Mouse (Mus musculus) hindbrain, embryonic 13.5 days (tissue): Measurements from ENCODE around the gene Rhov. TPM values are rescaled to one million over a fixed set of nuclear protein-coding genes. Genes with fewer than 3 reads are reported as not detected.
A peak's percentile ranks its signal among the peaks of the same experiment; 100 is the strongest.

ENCODE experiments used
- ATAC-seq: fragments of 200-750 bp; cut with Nextera tagmentation; 2 replicates; pipeline ENCODE4 v1.8.0; 2017; ENCODE audit warnings: moderate TSS enrichment; ENCODE audit not compliant: low FRiP score
- H3K27ac ChIP-seq: fragments of 300-500 bp; sonication (generic); 2 replicates; pipeline ENCODE4 v1.5.1; 2015; ENCODE audit warnings: inconsistent platforms, mild to moderate bottlenecking, moderate library complexity
- H3K27me3 ChIP-seq: fragments of 300-500 bp; sonication (generic); 2 replicates; pipeline ENCODE4 v1.6.1; 2015; ENCODE audit warnings: mild to moderate bottlenecking, inconsistent platforms
- H3K36me3 ChIP-seq: fragments of 300-500 bp; sonication (generic); 2 replicates; pipeline ENCODE4 v1.6.1; 2015; ENCODE audit warnings: mild to moderate bottlenecking, inconsistent platforms
- H3K4me1 ChIP-seq: fragments of 300-500 bp; sonication (generic); replicated peaks from 2 replicates; pipeline ENCODE4 v1.6.1; 2015; ENCODE audit warnings: inconsistent platforms
- H3K4me2 ChIP-seq: fragments of 300-500 bp; sonication (generic); 2 replicates; pipeline ENCODE4 v1.6.1; 2015; ENCODE audit warnings: inconsistent platforms, mild to moderate bottlenecking, moderate library complexity
- H3K4me3 ChIP-seq: fragments of 300-500 bp; sonication (generic); 2 replicates; pipeline ENCODE4 v1.5.1; 2015; ENCODE audit warnings: mild to moderate bottlenecking, inconsistent platforms
- H3K9ac ChIP-seq: fragments of 300-500 bp; sonication (generic); 2 replicates; pipeline ENCODE4 v1.6.1; 2015; ENCODE audit warnings: mild to moderate bottlenecking, inconsistent platforms
- H3K9me3 ChIP-seq: fragments of 300-500 bp; sonication (generic); 2 replicates; pipeline ENCODE4 v1.6.1; 2016; ENCODE audit warnings: inconsistent platforms
- WGBS: fragments of 180-500 bp; shearing (Covaris S2); methylation state at CpG from one replicate; pipeline ENCODE4 v1.1.7; 2015; 5-methylcytosine and 5-hydroxymethylcytosine counted together
- polyA plus RNA-seq: library from polyadenylated mRNA; unstranded; fragments of >200 nt; fragmentation: Nextera tagmentation; extraction: Ambion mirVana; gene quantifications from 2 replicates; pipeline ENCODE4 v1.2.1, GENCODE M21; 2015

The Rhov gene
- polyA plus RNA-seq, 1 experiment from 2014 or later, result 21.2 TPM

GRCm38 (mm10) chr2:119287372-119287771 lies 16.3 kb upstream of the Rhov start:
- Histone ChIP-seq H3K4me2 (no peak overlapping the region), H3K9me3 (no peaks in the 10 kb centered on the region), H3K27me3 (no peaks in the 10 kb centered on the region), H3K36me3 (peaks cover 23% of the 10 kb centered on the region), H3K4me3 (no peak overlapping the region), H3K27ac (no peak overlapping the region), H3K4me1 (peaks cover 20% of the 10 kb centered on the region), H3K9ac (peak overlapping the region; percentile 68; the same call in 1 of the 2 replicates)
- 92% methylated on average over 5 of the region's 5 CpGs for WGBS
- peak; percentile 2; the same call in 1 of the 2 replicates for ATAC-seq

- no peaks in the 10 kb centered on the region for H3K36me3 ChIP-seq
- no peak overlapping the region for H3K9ac ChIP-seq
- no peaks in the 10 kb centered on the region for H3K9me3 ChIP-seq
- H3K4me2 ChIP-seq, result no peak overlapping the region
- H3K27me3 ChIP-seq, result no peaks in the 10 kb centered on the region
- no peak overlapping the region for H3K4me3 ChIP-seq
- no peak for ATAC-seq
- WGBS, result 90% methylated on average over 7 of the region's 7 CpGs
- H3K27ac ChIP-seq, result no peak overlapping the region
- no peaks in the 10 kb centered on the region for H3K4me1 ChIP-seq
Observed at GRCm38 (mm10) chr2:119281899-119282565, 11.0 kb upstream of the Rhov start.

- ATAC-seq, result no peak
- 87% methylated on average over 23 of the region's 23 CpGs for WGBS
- no peak overlapping the region for H3K27ac ChIP-seq
- no peak overlapping the region for H3K4me3 ChIP-seq
- no peaks in the 10 kb centered on the region for H3K36me3 ChIP-seq
- H3K4me1 ChIP-seq, result no peaks in the 10 kb centered on the region
- H3K27me3 ChIP-seq, result 0 out of 2 replicates have a peak, but pooled peaks cover 4% of the 10 kb centered on the region
- H3K9me3 ChIP-seq, result no peaks in the 10 kb centered on the region
- H3K4me2 ChIP-seq, result no peak overlapping the region
- no peak overlapping the region for H3K9ac ChIP-seq
Observed at GRCm38 (mm10) chr2:119277810-119278209, 6.7 kb upstream of the Rhov start.

GRCm38 (mm10) chr2:119276926-119277325 lies 5.9 kb upstream of the Rhov start:
- Histone ChIP-seq H3K9me3 (no peaks in the 10 kb centered on the region), H3K4me2 (no peak overlapping the region)
- WGBS, result 85% methylated on average over 7 of the region's 7 CpGs

GRCm38 (mm10) chr2:119274126-119274525 lies 3.1 kb upstream of the Rhov start:
- no peak for ATAC-seq
- H3K36me3 ChIP-seq, result no peaks in the 10 kb centered on the region
- no peak overlapping the region for H3K27ac ChIP-seq
- peaks cover 19% of the 10 kb centered on the region for H3K27me3 ChIP-seq
- 94% methylated on average over 1 of the region's 1 CpGs for WGBS
- no peak overlapping the region for H3K9ac ChIP-seq
- H3K4me2 ChIP-seq, result no peak overlapping the region
- peaks cover 14% of the 10 kb centered on the region for H3K4me1 ChIP-seq
- H3K9me3 ChIP-seq, result no peaks in the 10 kb centered on the region
- H3K4me3 ChIP-seq, result no peak overlapping the region

More at GRCm38 (mm10) chr2:119276926-119277325, 5.9 kb upstream of the Rhov start:
- Histone ChIP-seq H3K27ac (no peak overlapping the region), H3K4me3 (no peak overlapping the region), H3K4me1 (no peaks in the 10 kb centered on the region), H3K9ac (no peak overlapping the region), H3K36me3 (no peaks in the 10 kb centered on the region), H3K27me3 (0 out of 2 replicates have a peak, but pooled peaks cover 6% of the 10 kb centered on the region)
- no peak for ATAC-seq

- H3K36me3 ChIP-seq, result no peaks in the 10 kb centered on the region
- peaks cover 27% of the 10 kb centered on the region for H3K4me1 ChIP-seq
- no peaks in the 10 kb centered on the region for H3K9me3 ChIP-seq
- H3K4me3 ChIP-seq, result peak overlapping the region; percentile 59
- no peak for ATAC-seq
- peak overlapping the region; percentile 78 for H3K9ac ChIP-seq
- H3K4me2 ChIP-seq, result peak overlapping the region; percentile 68
- WGBS, result 56% methylated on average over 9 of the region's 9 CpGs
- peaks cover 26% of the 10 kb centered on the region for H3K27me3 ChIP-seq
- H3K27ac ChIP-seq, result peak overlapping the region; percentile 71; the same call in 1 of the 2 replicates
Observed at GRCm38 (mm10) chr2:119270286-119270642, 808 bp downstream of the Rhov start.

- WGBS, result 84% methylated on average over 5 of the region's 5 CpGs
- Histone ChIP-seq H3K36me3 (no peaks in the 10 kb centered on the region), H3K27ac (no peak overlapping the region), H3K4me3 (no peak overlapping the region), H3K4me1 (peaks cover 16% of the 10 kb centered on the region), H3K9ac (no peak overlapping the region), H3K9me3 (no peaks in the 10 kb centered on the region), H3K4me2 (no peak overlapping the region), H3K27me3 (peaks cover 15% of the 10 kb centered on the region)
- ATAC-seq, result no peak
Observed at GRCm38 (mm10) chr2:119263813-119264212, 7.3 kb downstream of the Rhov start.

GRCm38 (mm10) chr2:119262978-119263377 lies 8.1 kb downstream of the Rhov start:
- 0 out of 2 replicates have a peak, but pooled peaks have one; percentile 39 for ATAC-seq
- 44% methylated on average over 8 of the region's 8 CpGs for WGBS
- H3K9ac ChIP-seq, result no peak overlapping the region

GRCm38 (mm10) chr2:119261326-119261725 lies 9.7 kb downstream of the Rhov start:
- Histone ChIP-seq H3K9ac (no peak overlapping the region), H3K27ac (no peak overlapping the region), H3K4me3 (no peak overlapping the region), H3K4me1 (peaks cover 7% of the 10 kb centered on the region; the same call in 1 of the 2 replicates), H3K4me2 (no peak overlapping the region), H3K36me3 (no peaks in the 10 kb centered on the region), H3K27me3 (peaks cover 16% of the 10 kb centered on the region; the same call in 1 of the 2 replicates), H3K9me3 (no peaks in the 10 kb centered on the region)
- no peak for ATAC-seq
- 58% methylated on average over 2 of the region's 2 CpGs for WGBS

More at GRCm38 (mm10) chr2:119262978-119263377, 8.1 kb downstream of the Rhov start:
- no peaks in the 10 kb centered on the region for H3K36me3 ChIP-seq
- no peak overlapping the region for H3K4me2 ChIP-seq
- peaks cover 11% of the 10 kb centered on the region; the same call in 1 of the 2 replicates for H3K27me3 ChIP-seq
- H3K4me3 ChIP-seq, result no peak overlapping the region
- no peaks in the 10 kb centered on the region for H3K9me3 ChIP-seq
- peaks cover 9% of the 10 kb centered on the region; the same call in 1 of the 2 replicates for H3K4me1 ChIP-seq
- H3K27ac ChIP-seq, result no peak overlapping the region

- Histone ChIP-seq H3K4me2 (no peak overlapping the region), H3K4me3 (no peak overlapping the region), H3K36me3 (no peaks in the 10 kb centered on the region), H3K27ac (no peak overlapping the region), H3K4me1 (peaks cover 7% of the 10 kb centered on the region; the same call in 1 of the 2 replicates), H3K27me3 (peaks cover 21% of the 10 kb centered on the region), H3K9ac (no peak overlapping the region), H3K9me3 (no peaks in the 10 kb centered on the region)
- no peak for ATAC-seq
- 62% methylated on average over 1 of the region's 1 CpGs for WGBS
Observed at GRCm38 (mm10) chr2:119260518-119260917, 10.6 kb downstream of the Rhov start.

GRCm38 (mm10) chr2:119254976-119255375 lies 16.1 kb downstream of the Rhov start:
- ATAC-seq, result no peak
- H3K9me3 ChIP-seq, result no peaks in the 10 kb centered on the region
- 11% methylated on average over 7 of the region's 7 CpGs for WGBS

GRCm38 (mm10) chr2:119250826-119251478 lies 20.1 kb downstream of the Rhov start:
- Histone ChIP-seq H3K4me2 (0 out of 2 replicates have a peak overlapping the region, but pooled peaks have one; percentile 11), H3K27me3 (peaks cover 39% of the 10 kb centered on the region), H3K9me3 (no peaks in the 10 kb centered on the region), H3K4me3 (no peak overlapping the region), H3K4me1 (0 out of 2 replicates have a peak, but pooled peaks cover 5% of the 10 kb centered on the region), H3K36me3 (no peaks in the 10 kb centered on the region), H3K9ac (no peak overlapping the region), H3K27ac (no peak overlapping the region)
- WGBS, result 20% methylated on average over 11 of the region's 11 CpGs
- peak; percentile 65; the same call in 1 of the 2 replicates for ATAC-seq

More at GRCm38 (mm10) chr2:119254976-119255375, 16.1 kb downstream of the Rhov start:
- Histone ChIP-seq H3K4me1 (0 out of 2 replicates have a peak, but pooled peaks cover 5% of the 10 kb centered on the region), H3K27ac (no peak overlapping the region), H3K4me2 (no peak overlapping the region), H3K9ac (no peak overlapping the region), H3K4me3 (no peak overlapping the region), H3K36me3 (no peaks in the 10 kb centered on the region), H3K27me3 (peaks cover 43% of the 10 kb centered on the region)
